Mouse (Mus musculus) urinary bladder, postnatal 14 days (tissue): ENCODE results near the gene Acaca.
A peak's percentile ranks its signal among the peaks of the same experiment; 100 is the strongest.

ENCODE experiments used
- DNase-seq: peaks from one replicate; pipeline ENCODE4 v3.0.0; 2021; ENCODE audit warnings: low spot score

Gene Acaca

GRCm38 (mm10) chr11:84393571-84393970 is 264.1 kb downstream of the Acaca start:
- DNase-seq, result no peak

GRCm38 (mm10) chr11:84395010-84395409 is 265.5 kb downstream of the Acaca start:
- DNase-seq, result no peak

GRCm38 (mm10) chr11:84406733-84407132 is 277.3 kb downstream of the Acaca start:
- no peak for DNase-seq

- no peak for DNase-seq
These were observed 280.9 kb downstream of the Acaca start for GRCm38 (mm10) chr11:84410383-84410782.

GRCm38 (mm10) chr11:84410879-84411641 is 281.6 kb downstream of the Acaca start:
- no peak for DNase-seq

- DNase-seq, result no peak
These were observed 282.2 kb downstream of the Acaca start for GRCm38 (mm10) chr11:84411642-84412018.

- no peak for DNase-seq
These were observed 282.9 kb downstream of the Acaca start for GRCm38 (mm10) chr11:84412201-84412934.

GRCm38 (mm10) chr11:84413111-84413510 is 283.6 kb downstream of the Acaca start:
- DNase-seq, result no peak

- no peak for DNase-seq
These were observed 291.3 kb downstream of the Acaca start for GRCm38 (mm10) chr11:84420779-84421178.

GRCm38 (mm10) chr11:84425736-84426632 is 296.5 kb downstream of the Acaca start:
- DNase-seq, result no peak

- DNase-seq, result no peak
These were observed 297.1 kb downstream of the Acaca start for GRCm38 (mm10) chr11:84426633-84426998.

- DNase-seq, result peak; percentile 7
These were observed 300.1 kb downstream of the Acaca start for GRCm38 (mm10) chr11:84429581-84429980.

- no peak for DNase-seq
These were observed 300.9 kb downstream of the Acaca start for GRCm38 (mm10) chr11:84430336-84430735.

- DNase-seq, result no peak
These were observed 305.4 kb downstream of the Acaca start for GRCm38 (mm10) chr11:84434879-84435278.

GRCm38 (mm10) chr11:84440402-84440801 is 310.9 kb downstream of the Acaca start:
- DNase-seq, result no peak

- no peak for DNase-seq
These were observed 313.3 kb downstream of the Acaca start for GRCm38 (mm10) chr11:84442554-84443331.
